ENCODE assay signal across 14 mouse cellular contexts in genomic region chr5:131241689-131242088, GRCm38 (mm10).
DNase-seq lines count a peak whose midpoint lies in the region; ATAC-seq and TF ChIP-seq lines count a peak whose summit lies in the region.
"Had no signal": no experiment of that assay in that cellular context is flagged by ENCODE, and none has a peak within 500 bp of the region (broad histone marks: within the 10 kb centered on the region; RNA-seq: fewer than 3 reads in every experiment).

No protein-coding gene starts in this region.

- no peak for DNase-seq in frontal cortex, postnatal 25 days (ENCODE audit: low spot score in 2 of 2)
- peak; percentile 69 for DNase-seq in kidney, postnatal 0 days (ENCODE audit: low spot score)
- DNase-seq in kidney, adult 2 months: no peak
- DNase-seq in neural tube, embryonic 10.5 days (ENCODE audit: extremely low spot score, low spot score): no peak
- DNase-seq in lung, postnatal 10 days: peak; percentile 34
- DNase-seq in urinary bladder, adult 18-20 months (ENCODE audit: low spot score in 2 of 2): no peak
- DNase-seq: embryo, embryonic 11 days had no signal

- TF ChIP-seq CTCF in kidney, postnatal 0 days (IDR thresholded peaks at IDR 0.05; ENCODE audit: low read depth): no peak
- TF ChIP-seq CTCF in kidney, adult 2 months (conservative IDR thresholded peaks at IDR 0.05; ENCODE audit: insufficient read depth, insufficient read length, low read depth, low read length): no peak

- H3K36me3 ChIP-seq in kidney, postnatal 0 days (ENCODE audit: insufficient read depth, low read length): no peaks in the 10 kb centered on the region
- H3K36me3 ChIP-seq in kidney, adult 2 months (ENCODE audit: control insufficient read depth, insufficient read depth, low read length): no peaks in the 10 kb centered on the region
- H3K36me3 ChIP-seq in neural tube, embryonic 13.5 days: no peaks in the 10 kb centered on the region
- H3K36me3 ChIP-seq: heart, embryonic 13.5 days; limb, embryonic 15.5 days; stomach, embryonic 15.5 days had no signal

- H3K9me3 ChIP-seq in kidney, postnatal 0 days (replicated peaks; ENCODE audit: low read length): no peaks in the 10 kb centered on the region
- no peaks in the 10 kb centered on the region for H3K9me3 ChIP-seq in neural tube, embryonic 13.5 days
- H3K9me3 ChIP-seq: heart, embryonic 13.5 days; limb, embryonic 15.5 days; stomach, embryonic 15.5 days had no signal

- H3K4me1 ChIP-seq in kidney, postnatal 0 days (replicated peaks; ENCODE audit: insufficient read depth, low read length): no peaks in the 10 kb centered on the region
- no peaks in the 10 kb centered on the region for H3K4me1 ChIP-seq in kidney, adult 2 months (ENCODE audit: control insufficient read depth, insufficient read depth, low read length)
- no peaks in the 10 kb centered on the region for H3K4me1 ChIP-seq in neural tube, embryonic 13.5 days (replicated peaks)
- H3K4me1 ChIP-seq: limb, embryonic 15.5 days; megakaryocyte, embryonic 14.5 days; stomach, embryonic 15.5 days had no signal

- no peak overlapping the region for H3K27ac ChIP-seq in kidney, postnatal 0 days
- H3K27ac ChIP-seq in kidney, adult 2 months (ENCODE audit: insufficient read depth, low read depth, low read length): no peak overlapping the region
- peak overlapping the region; percentile 42; the same call in 1 of the 2 replicates for H3K27ac ChIP-seq in neural tube, embryonic 13.5 days (replicated peaks)
- H3K27ac ChIP-seq: limb, embryonic 15.5 days; stomach, embryonic 15.5 days had no signal

- no peak overlapping the region for H3K4me3 ChIP-seq in kidney, postnatal 0 days (replicated peaks; ENCODE audit: low read depth, low read length)
- no peak overlapping the region for H3K4me3 ChIP-seq in kidney, adult 2 months (ENCODE audit: insufficient read depth, low read depth, low read length)
- H3K4me3 ChIP-seq in neural tube, embryonic 13.5 days: no peak overlapping the region
- H3K4me3 ChIP-seq: erythroblast, embryonic 14.5 days; heart, embryonic 13.5 days; limb, embryonic 15.5 days; megakaryocyte, embryonic 14.5 days; stomach, embryonic 15.5 days had no signal

- no peak for TF ChIP-seq POLR2A in kidney, adult 2 months (IDR thresholded peaks at IDR 0.05; ENCODE audit: low read depth, low read length)

- no peak overlapping the region for H3K9ac ChIP-seq in kidney, postnatal 0 days (ENCODE audit: low read depth, low read length)
- no peak overlapping the region for H3K9ac ChIP-seq in neural tube, embryonic 13.5 days
- H3K9ac ChIP-seq: heart, embryonic 13.5 days; limb, embryonic 15.5 days; stomach, embryonic 15.5 days had no signal

- no peak overlapping the region for H3K4me2 ChIP-seq in kidney, postnatal 0 days (ENCODE audit: low read length)
- H3K4me2 ChIP-seq in neural tube, embryonic 13.5 days: no peak overlapping the region
- H3K4me2 ChIP-seq: heart, embryonic 13.5 days; limb, embryonic 15.5 days; stomach, embryonic 15.5 days had no signal

- H3K27me3 ChIP-seq in kidney, postnatal 0 days (ENCODE audit: insufficient read depth, low read length): no peaks in the 10 kb centered on the region
- no peaks in the 10 kb centered on the region for H3K27me3 ChIP-seq in kidney, adult 2 months (replicated peaks; ENCODE audit: control insufficient read depth, insufficient read depth, low read length)
- H3K27me3 ChIP-seq in neural tube, embryonic 13.5 days: no peaks in the 10 kb centered on the region
- H3K27me3 ChIP-seq: heart, embryonic 13.5 days; limb, embryonic 15.5 days; megakaryocyte, embryonic 14.5 days; stomach, embryonic 15.5 days had no signal

- ATAC-seq in frontal cortex, adult (ENCODE audit: low TSS enrichment): peak; percentile 74
- no peak for ATAC-seq in kidney, postnatal 0 days (replicated peaks; ENCODE audit: low FRiP score, low read depth)
- no peak for ATAC-seq in neural tube, embryonic 13.5 days (ENCODE audit: low read depth)

- 32% methylated on average over 4 of the region's 4 CpGs for WGBS in kidney, postnatal 0 days
- 40% methylated on average over 4 of the region's 4 CpGs for WGBS in kidney, adult 2 months
- WGBS in neural tube, embryonic 13.5 days: 81% methylated on average over 4 of the region's 4 CpGs

Comparison
In these comparisons a context has a peak if more than half of its experiments do, and no peak if none do; other contexts are left out.
1. DNase-seq: peak in kidney, postnatal 0 days (single experiment) and lung, postnatal 10 days (single experiment); none in frontal cortex, postnatal 25 days (0 of 2), kidney, adult 2 months (single experiment), neural tube, embryonic 10.5 days (single experiment) and urinary bladder, adult 18-20 months (0 of 2).